Mouse (Mus musculus) liver, postnatal 0 days (tissue): ENCODE results near the gene Mamdc4. TPM values are rescaled to one million over a fixed set of nuclear protein-coding genes. Genes with fewer than 3 reads are reported as not detected.

Experiments used
- ATAC-seq: fragments of 200-750 bp; cut with Nextera tagmentation; 2 replicates; pipeline ENCODE4 v1.8.0; 2017; ENCODE audit warnings: mild to moderate bottlenecking, moderate library complexity
- DNase-seq: peaks from one replicate; pipeline ENCODE4 v3.0.0-alpha.2; 2016
- H3K27ac ChIP-seq: fragments of 300-500 bp; sonication (generic); 2 replicates; pipeline ENCODE4 v1.5.1; 2014; ENCODE audit warnings: antibody characterized with exemption, moderate library complexity, mild to moderate bottlenecking, low read depth
- H3K27me3 ChIP-seq: fragments of 300-500 bp; sonication (generic); 2 replicates; pipeline ENCODE4 v1.6.1; 2014; ENCODE audit warnings: low read length, control low read depth, mixed read lengths; ENCODE audit not compliant: insufficient read depth
- H3K36me3 ChIP-seq: fragments of 300-500 bp; sonication (generic); replicated peaks from 2 replicates; pipeline ENCODE4 v1.6.1; 2014; ENCODE audit warnings: mild to moderate bottlenecking, control low read depth, low read length, moderate library complexity, mixed read lengths; ENCODE audit not compliant: insufficient read depth
- H3K4me1 ChIP-seq: fragments of 300-500 bp; sonication (generic); 2 replicates; pipeline ENCODE4 v1.6.1; 2014; ENCODE audit warnings: antibody characterized with exemption, mild to moderate bottlenecking, control low read depth; ENCODE audit not compliant: insufficient read depth
- H3K4me2 ChIP-seq: fragments of 300-500 bp; sonication (generic); 2 replicates; pipeline ENCODE4 v1.6.1; 2014; ENCODE audit warnings: low read depth, mild to moderate bottlenecking, low read length, moderate library complexity, mixed read lengths
- H3K4me3 ChIP-seq: fragments of 300-500 bp; sonication (generic); 2 replicates; pipeline ENCODE4 v1.5.1; 2014; ENCODE audit warnings: low read depth, low read length
- H3K9ac ChIP-seq: fragments of 300-500 bp; sonication (generic); replicated peaks from 2 replicates; pipeline ENCODE4 v1.6.1; 2014; ENCODE audit warnings: mild to moderate bottlenecking, moderate library complexity
- H3K9me3 ChIP-seq: fragments of 300-500 bp; sonication (generic); 2 replicates; pipeline ENCODE4 v1.6.1; 2016; ENCODE audit warnings: mild to moderate bottlenecking, control low read depth, low read length, mixed read lengths
- CTCF ChIP-seq: sonication (generic); IDR thresholded peaks from 2 replicates; pipeline ENCODE4 v1.5.1; 2016; ENCODE audit warnings: antibody characterized with exemption, low read depth
- EP300 ChIP-seq: IDR thresholded peaks from 2 replicates; pipeline ENCODE4 v1.6.1; 2016; ENCODE audit warnings: antibody characterized with exemption, low read depth, mild to moderate bottlenecking
- WGBS: fragments of 180-500 bp; shearing (Covaris S2); extraction: QIAGEN DNeasy Blood & Tissue Kit; methylation state at CpG from one replicate; pipeline ENCODE4 v1.1.7; 2014; ENCODE audit not compliant: insufficient replicate concordance; 5-methylcytosine and 5-hydroxymethylcytosine counted together
- polyA plus RNA-seq: library from polyadenylated mRNA; unstranded; fragments of >200 nt; fragmentation: Nextera tagmentation; extraction: Ambion mirVana; gene quantifications from 2 replicates; pipeline ENCODE4 v1.2.1, GENCODE M21; 2015

Gene Mamdc4
- polyA plus RNA-seq, 1 experiment from 2014 or later, result 0.09 TPM

- no peak for DNase-seq
- 0 out of 2 replicates have a peak, but pooled peaks cover 4% of the 10 kb centered on the region for H3K36me3 ChIP-seq
- no peaks in the 10 kb centered on the region for H3K9me3 ChIP-seq
- no peak for ATAC-seq
- H3K4me1 ChIP-seq, result peaks cover 5% of the 10 kb centered on the region
- H3K9ac ChIP-seq, result no peak overlapping the region
- TF ChIP-seq EP300, result no peak
- TF ChIP-seq CTCF, result no peak
- H3K4me3 ChIP-seq, result no peak overlapping the region
- no peak overlapping the region for H3K4me2 ChIP-seq
- WGBS, result 19% methylated on average over 22 of the region's 22 CpGs
- H3K27ac ChIP-seq, result no peak overlapping the region
- peaks cover 23% of the 10 kb centered on the region; the same call in 1 of the 2 replicates for H3K27me3 ChIP-seq
These were observed 41.8 kb upstream of the Mamdc4 start for GRCm38 (mm10) chr2:25616398-25616797.

- Histone ChIP-seq H3K27me3 (no peaks in the 10 kb centered on the region), H3K9me3 (no peaks in the 10 kb centered on the region), H3K4me2 (peak overlapping the region; percentile 92), H3K36me3 (no peaks in the 10 kb centered on the region), H3K4me3 (peak overlapping the region; percentile 90), H3K9ac (no peak overlapping the region; the same call in 1 of the 2 replicates), H3K4me1 (peaks cover 21% of the 10 kb centered on the region), H3K27ac (no peak overlapping the region)
- ATAC-seq, result peak; percentile 9
- no peak for DNase-seq
- no peak for TF ChIP-seq CTCF
- TF ChIP-seq EP300, result no peak
- 55% methylated on average over 10 of the region's 10 CpGs for WGBS
These were observed 34.0 kb upstream of the Mamdc4 start for GRCm38 (mm10) chr2:25608671-25609070.

GRCm38 (mm10) chr2:25607761-25608622 is 33.3 kb upstream of the Mamdc4 start, which contains the start of gene Rabl6:
Gene Rabl6, minus strand, starts transcription at chr2:25608521.
- Histone ChIP-seq H3K36me3 (no peaks in the 10 kb centered on the region), H3K27me3 (no peaks in the 10 kb centered on the region), H3K4me2 (peak within 1 kb of the TSS; percentile 92), H3K9me3 (no peaks in the 10 kb centered on the region), H3K4me3 (peak within 1 kb of the TSS; percentile 90), H3K9ac (peak within 1 kb of the TSS; percentile 98), H3K27ac (peak within 1 kb of the TSS; percentile 91), H3K4me1 (peaks cover 21% of the 10 kb centered on the region)
- DNase-seq (peak; percentile 87), ATAC-seq (peak; percentile 93)
- TF ChIP-seq CTCF, result no peak
- TF ChIP-seq EP300, result no peak
- WGBS, result under 1% methylated on average over 77 of the region's 80 CpGs

GRCm38 (mm10) chr2:25602526-25602925 is 27.9 kb upstream of the Mamdc4 start:
- Histone ChIP-seq H3K4me3 (no peak overlapping the region), H3K4me2 (no peak overlapping the region), H3K9ac (no peak overlapping the region), H3K4me1 (peaks cover 14% of the 10 kb centered on the region), H3K9me3 (no peaks in the 10 kb centered on the region), H3K36me3 (peaks cover 42% of the 10 kb centered on the region), H3K27ac (no peak overlapping the region), H3K27me3 (no peaks in the 10 kb centered on the region)
- no peak for TF ChIP-seq CTCF
- TF ChIP-seq EP300, result no peak
- DNase-seq, result no peak
- ATAC-seq, result no peak
- WGBS, result 89% methylated on average over 5 of the region's 5 CpGs

GRCm38 (mm10) chr2:25600037-25600436 is 25.4 kb upstream of the Mamdc4 start:
- Histone ChIP-seq H3K9ac (no peak overlapping the region), H3K9me3 (no peaks in the 10 kb centered on the region), H3K4me1 (no peaks in the 10 kb centered on the region; the same call in none of the 2 replicates), H3K4me2 (no peak overlapping the region), H3K4me3 (no peak overlapping the region), H3K36me3 (peaks cover 63% of the 10 kb centered on the region), H3K27me3 (no peaks in the 10 kb centered on the region), H3K27ac (peak overlapping the region; percentile 49; the same call in 1 of the 2 replicates)
- 69% methylated on average over 2 of the region's 2 CpGs for WGBS
- no peak for DNase-seq
- TF ChIP-seq CTCF, result no peak
- TF ChIP-seq EP300, result peak; percentile 33; the same call in 1 of the 2 replicates
- peak; percentile 95 for ATAC-seq

- ATAC-seq, result no peak
- Histone ChIP-seq H3K4me2 (no peak overlapping the region), H3K27me3 (no peaks in the 10 kb centered on the region), H3K4me1 (no peaks in the 10 kb centered on the region; the same call in none of the 2 replicates), H3K36me3 (peaks cover 70% of the 10 kb centered on the region), H3K9me3 (no peaks in the 10 kb centered on the region), H3K9ac (no peak overlapping the region), H3K27ac (no peak overlapping the region), H3K4me3 (no peak overlapping the region)
- TF ChIP-seq EP300 (no peak), CTCF (no peak)
- DNase-seq, result no peak
- WGBS, result 85% methylated on average over 1 of the region's 1 CpGs
These were observed 24.1 kb upstream of the Mamdc4 start for GRCm38 (mm10) chr2:25598749-25599148.
